Mouse (Mus musculus) retina, embryonic 14.5 days (tissue): ENCODE data around the gene Zfp324.

ENCODE experiments used
- DNase-seq: peaks from one replicate; pipeline ENCODE4 v3.0.0-alpha.2; 2015; ENCODE audit warnings: low spot score

The Zfp324 gene

GRCm38 (mm10) chr7:13009143-13010004 lies 43.7 kb downstream of the Zfp324 start:
- DNase-seq: peak; percentile 96

DNA sequence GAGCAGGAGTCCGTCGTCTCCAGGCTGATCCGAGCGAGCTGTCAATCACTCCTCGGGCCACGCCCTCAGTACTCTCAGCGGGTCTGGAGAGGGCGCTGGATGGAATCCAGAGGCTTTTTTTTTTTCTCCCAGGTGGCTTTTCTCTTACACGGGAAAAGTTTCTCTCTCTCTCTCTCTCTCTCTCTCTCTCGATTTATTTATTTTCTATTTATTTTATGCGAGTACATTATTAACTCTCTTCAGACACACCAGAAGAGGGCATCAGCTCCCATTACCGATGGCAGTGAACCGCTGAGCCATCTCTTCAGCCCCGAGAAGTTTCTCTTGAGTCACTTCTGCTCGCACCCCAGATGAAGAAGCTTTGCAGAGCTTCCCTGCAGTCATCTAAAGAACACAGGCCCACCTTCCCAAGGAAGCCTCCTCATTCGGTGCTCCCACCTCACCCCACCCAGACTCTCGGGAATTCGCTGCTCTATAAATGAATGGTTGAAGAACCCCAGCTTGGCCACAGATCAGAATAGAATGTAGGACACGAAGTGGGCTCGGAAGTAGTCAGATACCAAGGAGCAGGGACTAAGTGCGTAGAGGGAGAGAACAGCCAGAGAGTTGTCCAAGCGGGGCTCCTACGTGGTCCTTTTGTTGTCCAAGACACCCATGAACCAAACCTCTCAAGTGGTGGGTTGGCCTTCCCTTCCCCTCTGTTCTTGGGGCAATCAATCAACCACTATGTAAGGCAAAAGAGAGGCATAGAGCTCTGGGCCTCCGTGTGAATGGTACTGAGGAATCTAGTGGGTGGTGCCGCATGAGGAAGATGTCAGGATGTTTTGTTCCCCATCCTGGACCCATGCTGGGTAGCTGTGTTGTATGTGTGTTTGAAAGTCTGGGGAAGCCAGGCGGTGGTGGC lies 44.6 kb downstream of the Zfp324 start, which contains the start of gene Zbtb45:
Gene Zbtb45, minus strand, starts transcription at position 30 of the 904 bp plus-strand sequence.
- no peak for DNase-seq

- DNase-seq: no peak
These were observed 48.0 kb downstream of the Zfp324 start for GRCm38 (mm10) chr7:13013671-13014070.

DNA sequence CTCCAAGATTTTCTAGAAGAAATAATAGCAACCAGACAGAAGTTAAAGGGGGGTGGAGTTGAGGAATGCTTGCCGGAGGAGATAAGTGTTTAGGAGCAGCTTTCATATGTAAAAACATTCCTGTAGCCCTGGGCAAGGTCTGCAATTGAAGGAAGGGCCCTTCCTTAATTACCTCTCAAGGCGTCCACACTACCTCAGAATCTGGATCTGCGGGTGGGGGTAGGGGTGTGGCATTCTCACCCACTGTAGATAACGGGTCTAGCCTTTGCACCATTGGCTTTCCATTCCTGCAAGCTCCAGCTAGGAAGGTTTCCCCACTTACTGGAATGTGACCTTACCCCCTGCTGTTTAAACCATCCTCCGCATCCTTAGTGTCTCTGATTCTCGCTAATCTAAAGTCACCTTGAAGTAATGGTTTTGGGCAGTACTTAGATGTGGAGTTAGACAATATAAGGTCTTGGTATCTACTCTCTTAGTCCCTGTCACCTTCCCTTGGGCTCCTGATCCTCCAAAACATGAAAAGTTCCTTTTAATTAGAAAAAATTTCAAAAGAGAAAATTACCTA lies 48.7 kb downstream of the Zfp324 start:
- no peak for DNase-seq

DNA sequence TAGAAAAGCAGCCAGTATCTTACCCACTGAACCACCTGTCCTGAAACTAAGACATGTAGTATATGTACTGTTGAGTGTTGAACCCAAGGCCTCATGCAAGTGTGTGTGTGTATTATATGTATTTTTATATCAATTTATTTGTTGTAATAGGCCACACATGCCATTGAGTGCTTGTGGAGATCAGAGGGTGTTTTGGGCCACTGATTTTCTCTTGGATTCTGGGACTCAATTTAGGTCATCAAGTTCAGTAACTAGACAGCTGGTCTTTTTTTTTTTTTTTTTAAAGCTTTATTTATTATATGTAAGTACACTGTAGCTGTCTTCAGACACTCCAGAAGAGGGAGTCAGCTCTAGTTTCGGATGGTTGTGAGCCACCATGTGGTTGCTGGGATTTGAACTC lies 49.6 kb downstream of the Zfp324 start:
- DNase-seq: no peak

- DNase-seq: peak; percentile 84
These were observed 57.3 kb downstream of the Zfp324 start for GRCm38 (mm10) chr7:13022773-13023535.
